Mouse (Mus musculus) kidney, postnatal 25 days (tissue): Measurements from ENCODE around the gene Carm1.

Experiments
- DNase-seq, 2 experiments: peaks; one replicate each; pipeline ENCODE4 v3.0.0; 2021; ENCODE audit warnings: mixed read lengths in 2 of 2

Carm1 gene

GRCm38 (mm10) chr9:21616232-21616781, 69.6 kb downstream of the Carm1 start:
- peak; percentile 92 to 95 for DNase-seq

GRCm38 (mm10) chr9:21617066-21617465, 70.4 kb downstream of the Carm1 start:
- DNase-seq: peak in 1 of 2 experiments; percentile 11

- no peak for DNase-seq
Observed at GRCm38 (mm10) chr9:21620229-21620628, 73.5 kb downstream of the Carm1 start.

- no peak for DNase-seq
Observed at GRCm38 (mm10) chr9:21622676-21623075, 76.0 kb downstream of the Carm1 start.

DNA sequence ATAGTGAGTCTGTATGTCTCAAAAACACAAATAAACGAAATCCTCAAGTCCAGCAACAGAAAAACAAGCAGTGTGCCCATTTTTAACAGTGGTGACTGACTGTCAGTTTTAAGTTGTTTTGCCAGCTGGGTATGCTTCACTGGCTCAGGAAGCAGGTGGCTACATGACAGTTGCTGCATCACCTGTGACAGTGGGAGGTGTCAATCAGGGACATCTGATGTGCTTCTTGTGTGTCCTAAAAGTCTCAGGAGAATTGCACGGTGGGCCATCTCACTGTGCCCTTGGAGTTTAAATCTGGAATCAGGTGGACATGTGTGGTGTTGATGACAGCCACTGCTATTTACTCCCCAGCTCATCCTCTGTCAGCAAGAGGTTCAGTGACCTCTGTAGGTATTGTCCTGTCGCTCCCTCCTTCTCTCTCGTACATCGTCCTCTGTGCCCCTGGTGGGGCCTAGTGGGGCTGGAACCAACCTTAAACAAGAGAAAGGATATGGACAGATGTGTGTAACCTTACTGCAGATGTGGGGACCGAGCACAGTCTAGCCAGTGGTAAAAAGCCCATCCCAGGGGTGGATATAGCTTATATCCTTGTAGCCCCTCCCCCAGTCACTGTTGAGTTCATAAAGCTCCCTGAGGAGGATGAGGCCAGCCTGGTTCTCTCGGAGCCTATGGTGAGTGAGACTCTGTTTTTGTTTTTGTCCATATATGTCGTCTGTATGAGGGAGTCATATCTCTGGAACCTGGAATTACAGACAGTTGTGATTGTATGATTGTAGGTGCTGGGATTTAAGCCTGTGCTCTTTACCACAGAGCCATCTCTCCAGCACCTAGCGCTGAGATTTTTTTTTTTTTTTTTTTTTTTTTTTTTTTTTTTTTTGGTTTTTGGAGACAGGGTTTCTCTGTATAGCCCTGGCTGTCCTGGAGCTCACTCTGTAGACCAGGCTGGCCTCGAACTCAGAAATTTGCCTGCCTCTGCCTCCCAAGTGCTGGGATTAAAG, 78.9 kb downstream of the Carm1 start:
- no peak for DNase-seq

- DNase-seq: no peak
Observed at GRCm38 (mm10) chr9:21626571-21626970, 79.9 kb downstream of the Carm1 start.

DNA sequence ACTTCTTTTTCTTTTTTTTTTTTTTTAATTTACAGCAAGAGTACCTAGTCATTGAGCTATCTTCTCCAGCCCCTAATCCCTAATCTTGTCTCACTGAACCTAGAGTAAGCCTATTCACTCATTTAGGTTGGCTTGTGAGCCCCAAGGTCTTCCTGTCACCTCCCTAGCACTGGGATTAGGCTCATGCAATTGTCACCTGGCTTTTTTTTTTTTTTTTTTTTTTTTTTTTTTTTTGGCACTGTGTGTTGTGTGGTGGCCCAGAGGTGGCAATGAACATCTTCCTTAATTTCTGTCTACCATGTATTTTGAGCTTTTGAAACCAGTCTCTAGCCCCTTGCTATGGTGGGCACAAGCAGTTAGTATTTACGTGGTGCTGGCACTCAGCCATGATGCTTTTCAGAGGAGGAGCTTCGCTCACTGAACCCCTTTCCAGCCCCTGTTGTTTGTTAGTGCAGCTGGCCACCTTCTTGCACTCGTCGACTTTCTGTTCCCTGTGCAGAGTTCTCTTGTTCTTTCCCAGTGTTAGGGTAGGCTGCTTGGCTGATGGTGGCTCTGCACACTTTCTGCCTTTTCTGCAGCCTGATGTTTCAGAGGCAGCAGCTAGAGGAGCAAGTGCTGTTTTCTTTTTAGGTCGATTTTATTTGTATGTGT, 80.6 kb downstream of the Carm1 start:
- DNase-seq: no peak

DNA sequence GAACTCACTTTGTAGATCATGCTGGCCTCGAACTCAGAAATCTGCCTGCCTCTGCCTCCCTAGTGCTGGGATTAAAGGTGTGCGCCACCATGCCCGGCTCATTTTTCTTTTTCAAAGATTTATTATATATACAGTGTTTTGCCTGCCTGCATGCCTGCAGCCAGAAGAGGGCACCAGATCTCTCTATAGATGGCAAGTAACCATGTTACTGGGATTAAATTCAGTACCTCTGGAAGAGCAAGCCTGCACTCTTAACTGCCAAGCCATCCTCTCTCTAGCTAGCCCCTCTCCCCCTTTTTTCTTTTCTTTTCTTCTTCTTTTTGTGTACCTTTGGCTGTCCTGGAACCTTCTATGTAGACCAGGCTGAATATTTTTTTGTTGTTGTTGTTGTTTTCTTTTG, 84.0 kb downstream of the Carm1 start:
- DNase-seq: peak; percentile 65 to 77

DNA sequence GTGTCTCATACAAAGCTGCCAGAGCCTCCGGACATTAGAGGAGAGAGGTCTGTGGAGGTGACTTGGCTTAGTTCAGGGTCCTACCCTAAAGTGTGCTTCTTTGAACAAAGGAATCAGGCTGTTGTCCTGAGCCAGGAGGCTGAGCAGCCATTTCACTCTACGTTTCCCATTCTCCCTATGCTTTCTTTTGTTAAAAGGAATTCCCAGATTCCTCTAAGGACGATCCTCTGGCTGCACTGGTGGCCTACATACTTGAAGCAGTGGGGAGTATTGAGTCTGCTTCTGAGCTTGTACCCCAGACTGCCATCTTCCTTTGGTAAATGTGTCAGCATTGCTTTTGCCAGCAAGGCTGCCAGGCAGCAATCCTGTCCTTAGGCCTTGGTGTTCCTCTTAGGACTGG, 86.4 kb downstream of the Carm1 start:
- DNase-seq: no peak

GRCm38 (mm10) chr9:21635639-21636038, 88.9 kb downstream of the Carm1 start:
- DNase-seq: no peak

GRCm38 (mm10) chr9:21639031-21639430, 92.3 kb downstream of the Carm1 start:
- DNase-seq: no peak
